Mouse (Mus musculus) neural tube, embryonic 14.5 days (tissue): ENCODE results near the gene Sept9. TPM values are rescaled to one million over a fixed set of nuclear protein-coding genes. Genes with fewer than 3 reads are reported as not detected.
A peak's percentile ranks its signal among the peaks of the same experiment; 100 is the strongest.

Experiments
- ATAC-seq: fragments of 200-750 bp; cut with Nextera tagmentation; 2 replicates; pipeline ENCODE4 v1.8.0; 2017; ENCODE audit warnings: low read depth, mild to moderate bottlenecking, moderate TSS enrichment, moderate library complexity
- H3K27ac ChIP-seq: fragments of 300-500 bp; sonication (generic); 2 replicates; pipeline ENCODE4 v1.5.1; 2014; ENCODE audit warnings: low read depth, mild to moderate bottlenecking, control low read depth, low read length, moderate library complexity, mixed read lengths
- H3K27me3 ChIP-seq: fragments of 300-500 bp; sonication (generic); 2 replicates; pipeline ENCODE4 v1.6.1; 2014; ENCODE audit warnings: low read length; ENCODE audit not compliant: control insufficient read depth, insufficient read depth
- H3K36me3 ChIP-seq: fragments of 300-500 bp; sonication (generic); 2 replicates; pipeline ENCODE4 v1.6.1; 2014; ENCODE audit warnings: low read length, mixed read lengths; ENCODE audit not compliant: control insufficient read depth, insufficient read depth
- H3K4me1 ChIP-seq: fragments of 300-500 bp; sonication (generic); 2 replicates; pipeline ENCODE4 v1.6.1; 2014; ENCODE audit warnings: low read length; ENCODE audit not compliant: control insufficient read depth, insufficient read depth
- H3K4me2 ChIP-seq: fragments of 300-500 bp; sonication (generic); 2 replicates; pipeline ENCODE4 v1.6.1; 2014; ENCODE audit warnings: mild to moderate bottlenecking, low read depth, low read length, control low read depth
- H3K4me3 ChIP-seq: fragments of 300-500 bp; sonication (generic); 2 replicates; pipeline ENCODE4 v1.5.1; 2014; ENCODE audit warnings: low read depth, low read length, control low read depth, mixed read lengths
- H3K9ac ChIP-seq: fragments of 300-500 bp; sonication (generic); replicated peaks from 2 replicates; pipeline ENCODE4 v1.6.1; 2014; ENCODE audit warnings: low read depth, mild to moderate bottlenecking, control low read depth, low read length, mixed read lengths
- H3K9me3 ChIP-seq: fragments of 300-500 bp; sonication (generic); 2 replicates; pipeline ENCODE4 v1.6.1; 2016; ENCODE audit warnings: low read length; ENCODE audit not compliant: control insufficient read depth
- WGBS: fragments of 180-500 bp; shearing (Covaris S2); extraction: QIAGEN DNeasy Blood & Tissue Kit; methylation state at CpG from one replicate; pipeline ENCODE4 v1.1.7; 2014; 5-methylcytosine and 5-hydroxymethylcytosine counted together
- polyA plus RNA-seq: library from polyadenylated mRNA; unstranded; fragments of >200 nt; fragmentation: Nextera tagmentation; extraction: Ambion mirVana; gene quantifications from 2 replicates; pipeline ENCODE4 v1.2.1, GENCODE M21; 2014

Sept9 gene
- polyA plus RNA-seq, 1 experiment from 2014 or later: 70.6 TPM

DNA sequence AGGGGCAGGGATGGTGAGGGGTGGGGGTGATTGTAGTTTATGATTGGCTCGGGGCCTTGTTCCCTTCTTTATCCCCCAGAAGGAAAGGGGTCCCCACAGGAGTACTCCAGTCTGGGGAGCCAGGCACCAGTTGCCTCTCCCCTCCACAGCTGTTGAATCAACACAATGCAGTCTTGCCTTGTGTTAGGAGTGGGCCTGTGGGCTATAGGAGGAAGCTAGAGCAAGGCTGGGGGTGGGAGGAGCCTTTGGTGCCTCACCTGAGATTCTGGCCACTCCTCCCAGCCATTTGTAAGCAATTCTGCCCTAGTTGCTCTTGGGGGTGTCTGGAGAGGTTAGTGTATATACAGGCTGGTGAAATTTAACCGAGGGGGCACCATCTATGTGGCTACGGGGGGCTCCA is 88.3 kb downstream of the Sept9 start:
- Histone ChIP-seq H3K4me1 (peaks cover 4% of the 10 kb centered on the region; the same call in 1 of the 2 replicates), H3K27me3 (no peaks in the 10 kb centered on the region), H3K4me2 (no peak overlapping the region), H3K9me3 (no peaks in the 10 kb centered on the region), H3K36me3 (no peaks in the 10 kb centered on the region), H3K9ac (no peak overlapping the region), H3K27ac (no peak overlapping the region), H3K4me3 (no peak overlapping the region)
- 91% methylated on average over 3 of the region's 3 CpGs for WGBS
- no peak for ATAC-seq

DNA sequence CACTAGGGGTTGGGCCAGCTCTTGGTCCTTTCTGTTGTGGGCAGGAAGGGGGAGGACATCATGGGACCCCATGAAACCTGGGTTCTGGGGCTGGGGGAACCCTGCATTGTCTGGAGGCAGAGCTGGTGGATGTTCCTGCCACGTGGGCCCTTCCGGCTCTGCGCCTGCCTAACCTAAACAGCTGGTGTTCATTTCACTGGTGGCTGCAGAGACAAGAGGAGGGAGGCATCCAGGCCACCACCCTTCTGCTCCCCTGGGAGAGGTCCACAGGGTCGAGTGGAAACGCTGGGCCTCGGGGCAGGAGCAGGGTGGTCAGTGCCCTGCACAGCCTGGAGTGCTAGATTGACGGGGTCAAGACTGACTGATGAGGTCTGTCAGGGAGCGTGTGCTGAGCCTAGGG is 89.3 kb downstream of the Sept9 start:
- no peak overlapping the region for H3K4me2 ChIP-seq
- 87% methylated on average over 8 of the region's 8 CpGs for WGBS

GRCm38 (mm10) chr11:117291271-117292059 is 92.0 kb downstream of the Sept9 start:
- H3K9me3 ChIP-seq: no peaks in the 10 kb centered on the region
- H3K27ac ChIP-seq: no peak overlapping the region
- 91% methylated on average over 30 of the region's 30 CpGs for WGBS
- H3K4me2 ChIP-seq: no peak overlapping the region
- H3K36me3 ChIP-seq: no peaks in the 10 kb centered on the region
- H3K27me3 ChIP-seq: no peaks in the 10 kb centered on the region
- ATAC-seq: no peak
- no peak overlapping the region for H3K9ac ChIP-seq
- peaks cover 11% of the 10 kb centered on the region; the same call in 1 of the 2 replicates for H3K4me1 ChIP-seq
- H3K4me3 ChIP-seq: no peak overlapping the region

More for the DNA sequence above, 89.3 kb downstream of the Sept9 start:
- H3K36me3 ChIP-seq: no peaks in the 10 kb centered on the region
- ATAC-seq: no peak
- H3K4me3 ChIP-seq: no peak overlapping the region
- H3K9ac ChIP-seq: no peak overlapping the region
- H3K27ac ChIP-seq: no peak overlapping the region
- no peaks in the 10 kb centered on the region for H3K27me3 ChIP-seq
- no peaks in the 10 kb centered on the region for H3K9me3 ChIP-seq
- H3K4me1 ChIP-seq: peaks cover 4% of the 10 kb centered on the region; the same call in 1 of the 2 replicates

- peaks cover 11% of the 10 kb centered on the region; the same call in 1 of the 2 replicates for H3K4me1 ChIP-seq
Measured at GRCm38 (mm10) chr11:117292446-117292845, 93.0 kb downstream of the Sept9 start.

DNA sequence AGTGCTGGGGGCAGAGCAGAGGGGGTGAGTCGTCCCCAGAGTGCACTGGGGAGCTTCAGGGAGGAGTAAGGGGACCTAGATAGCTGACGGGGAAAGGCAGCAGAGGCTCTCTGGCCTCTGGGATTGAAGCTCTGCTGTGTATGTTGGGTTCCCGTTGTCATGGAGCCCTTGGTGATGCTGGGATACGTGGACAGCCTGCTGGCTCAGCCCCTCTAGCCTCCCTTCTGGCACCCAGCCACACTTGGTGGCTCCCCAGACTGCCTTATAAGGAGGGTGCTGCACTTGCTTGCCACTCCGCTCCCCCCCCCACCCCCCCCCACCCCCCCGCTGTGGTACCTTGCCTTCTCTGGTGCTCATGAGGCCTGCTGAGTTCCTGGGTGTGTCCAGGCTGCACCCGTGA is 95.8 kb downstream of the Sept9 start:
- Histone ChIP-seq H3K4me2 (no peak overlapping the region), H3K9me3 (no peaks in the 10 kb centered on the region), H3K4me3 (no peak overlapping the region), H3K36me3 (no peaks in the 10 kb centered on the region), H3K4me1 (peaks cover 11% of the 10 kb centered on the region; the same call in 1 of the 2 replicates), H3K27me3 (no peaks in the 10 kb centered on the region), H3K27ac (no peak overlapping the region), H3K9ac (no peak overlapping the region)
- ATAC-seq: no peak
- WGBS: 47% methylated on average over 7 of the region's 7 CpGs

More at GRCm38 (mm10) chr11:117292446-117292845, 93.0 kb downstream of the Sept9 start:
- Histone ChIP-seq H3K9ac (no peak overlapping the region), H3K4me2 (no peak overlapping the region), H3K27me3 (no peaks in the 10 kb centered on the region), H3K4me3 (no peak overlapping the region), H3K27ac (no peak overlapping the region), H3K9me3 (no peaks in the 10 kb centered on the region), H3K36me3 (no peaks in the 10 kb centered on the region)
- WGBS: 87% methylated on average over 11 of the region's 11 CpGs
- ATAC-seq: no peak

DNA sequence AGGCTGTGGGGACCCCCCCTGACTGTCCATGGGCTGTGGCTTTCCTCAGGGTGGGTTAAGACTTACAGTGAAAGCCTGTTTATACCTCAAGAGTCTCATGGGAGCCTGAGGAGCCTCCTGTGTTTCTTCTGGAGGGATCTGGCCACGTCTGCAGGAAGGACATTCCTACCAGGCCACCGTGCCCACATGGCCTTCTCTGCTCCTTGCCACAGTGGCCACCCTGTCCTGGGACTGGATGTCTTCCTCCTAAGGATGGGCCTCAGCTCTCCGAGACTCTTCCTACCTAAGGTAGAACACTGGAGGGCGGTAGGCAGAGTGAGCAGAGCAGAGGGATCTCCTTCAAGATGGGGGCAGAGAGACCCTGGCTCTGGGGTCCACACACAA is 96.6 kb downstream of the Sept9 start:
- Histone ChIP-seq H3K27ac (peak overlapping the region; percentile 34), H3K4me2 (no peak overlapping the region), H3K27me3 (no peaks in the 10 kb centered on the region), H3K4me1 (peaks cover 11% of the 10 kb centered on the region; the same call in 1 of the 2 replicates), H3K4me3 (no peak overlapping the region), H3K9ac (no peak overlapping the region), H3K9me3 (no peaks in the 10 kb centered on the region), H3K36me3 (no peaks in the 10 kb centered on the region)
- 70% methylated on average over 4 of the region's 4 CpGs for WGBS
- no peak for ATAC-seq

GRCm38 (mm10) chr11:117296500-117297189 is 97.2 kb downstream of the Sept9 start:
- H3K27ac ChIP-seq: peak overlapping the region; percentile 34
- 0 out of 2 replicates have a peak, but pooled peaks have one; percentile 24 for ATAC-seq
- H3K4me3 ChIP-seq: no peak overlapping the region
- H3K9ac ChIP-seq: no peak overlapping the region
- no peaks in the 10 kb centered on the region for H3K9me3 ChIP-seq
- no peak overlapping the region for H3K4me2 ChIP-seq
- no peaks in the 10 kb centered on the region for H3K36me3 ChIP-seq
- WGBS: 52% methylated on average over 14 of the region's 14 CpGs
- no peaks in the 10 kb centered on the region for H3K27me3 ChIP-seq
- peaks cover 11% of the 10 kb centered on the region; the same call in 1 of the 2 replicates for H3K4me1 ChIP-seq

- Histone ChIP-seq H3K4me3 (no peak overlapping the region), H3K9ac (no peak overlapping the region), H3K4me2 (no peak overlapping the region), H3K27ac (no peak overlapping the region), H3K36me3 (no peaks in the 10 kb centered on the region), H3K9me3 (no peaks in the 10 kb centered on the region), H3K4me1 (peaks cover 11% of the 10 kb centered on the region; the same call in 1 of the 2 replicates), H3K27me3 (no peaks in the 10 kb centered on the region)
- 93% methylated on average over 3 of the region's 3 CpGs for WGBS
- ATAC-seq: no peak
Measured at GRCm38 (mm10) chr11:117297190-117297829, 97.8 kb downstream of the Sept9 start.
